Mouse (Mus musculus) midbrain, embryonic 10.5 days (tissue): ENCODE data around the gene Tfb1m. TPM values are rescaled to one million over a fixed set of nuclear protein-coding genes. Genes with fewer than 3 reads are reported as not detected.

ENCODE experiments used
- DNase-seq: peaks from one replicate; pipeline ENCODE4 v3.0.0-alpha.2; 2017; ENCODE audit warnings: low spot score
- H3K27ac ChIP-seq: fragments of 300-500 bp; sonication (generic); replicated peaks from 2 replicates; pipeline ENCODE4 v1.5.1; 2016; ENCODE audit warnings: mild to moderate bottlenecking
- H3K27me3 ChIP-seq: fragments of 300-500 bp; sonication (generic); 2 replicates; pipeline ENCODE4 v1.6.1; 2016; ENCODE audit warnings: low read depth, mild to moderate bottlenecking; ENCODE audit not compliant: poor library complexity, severe bottlenecking
- H3K36me3 ChIP-seq: fragments of 300-500 bp; sonication (generic); 2 replicates; pipeline ENCODE4 v1.6.1; 2016; ENCODE audit warnings: mild to moderate bottlenecking, moderate library complexity
- H3K4me1 ChIP-seq: fragments of 300-500 bp; sonication (generic); 2 replicates; pipeline ENCODE4 v1.6.1; 2016
- H3K4me3 ChIP-seq: fragments of 300-500 bp; sonication (generic); 2 replicates; pipeline ENCODE4 v1.5.1; 2016; ENCODE audit warnings: mild to moderate bottlenecking, moderate library complexity
- H3K9me3 ChIP-seq: fragments of 300-500 bp; sonication (generic); replicated peaks from 2 replicates; pipeline ENCODE4 v1.6.1; 2016; ENCODE audit warnings: mild to moderate bottlenecking
- WGBS: fragments of 180-500 bp; shearing (Covaris S2); methylation state at CpG from one replicate; pipeline ENCODE4 v1.1.7; 2016; 5-methylcytosine and 5-hydroxymethylcytosine counted together
- polyA plus RNA-seq: library from polyadenylated mRNA; unstranded; fragments of >200 nt; fragmentation: Nextera tagmentation; extraction: Ambion mirVana; gene quantifications from 2 replicates; pipeline ENCODE4 v1.2.1, GENCODE M21; 2016

Tfb1m gene
- polyA plus RNA-seq, result 19.9 and 21.0 TPM in 2 replicates

DNA sequence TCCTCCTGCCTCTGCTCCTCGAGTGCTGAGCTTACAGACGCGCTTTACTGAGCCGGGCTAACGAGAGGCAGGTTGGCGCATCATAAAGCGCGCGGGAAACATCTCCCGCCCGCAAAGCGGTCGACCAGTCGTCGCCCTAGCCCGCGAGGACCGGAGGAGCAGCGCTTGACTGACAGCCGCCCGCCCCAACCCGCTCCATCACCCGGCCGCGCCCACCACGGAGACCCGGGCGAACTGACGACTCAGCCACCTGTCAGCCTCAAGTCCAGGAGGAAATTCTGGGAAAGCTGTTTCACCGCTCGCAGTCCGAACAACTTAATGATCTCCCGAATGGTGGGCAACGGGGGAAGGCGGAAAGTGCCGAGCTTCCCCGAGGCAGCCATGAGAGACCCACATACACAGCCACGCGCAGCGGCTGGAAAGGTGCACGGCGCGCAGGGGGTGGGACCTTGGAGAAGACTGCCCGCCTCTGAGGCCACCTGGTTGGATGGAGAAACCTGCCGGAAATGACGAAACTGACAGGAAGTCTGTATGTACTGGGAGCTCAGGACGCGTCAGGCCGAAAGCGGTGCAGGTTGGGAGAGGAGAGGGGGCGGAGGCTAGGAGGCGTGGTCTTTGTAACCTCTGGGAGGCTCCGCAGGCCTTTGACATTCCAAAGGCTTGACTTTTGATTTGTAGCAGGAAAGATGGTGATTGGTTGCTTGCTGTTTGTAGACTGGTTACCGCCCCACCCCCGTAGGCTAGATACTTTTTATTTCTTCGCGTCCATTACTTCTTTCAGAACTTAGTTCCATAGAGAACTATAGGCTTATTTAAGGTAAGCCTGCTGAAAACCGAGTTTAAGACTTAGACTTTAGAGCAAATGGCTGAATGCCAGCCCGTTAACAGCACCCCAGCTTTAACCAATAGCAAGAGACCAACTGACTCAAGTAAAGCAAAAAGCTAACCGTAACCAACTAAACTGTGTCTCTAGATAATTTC, at the start of gene Tfb1m:
Gene Tfb1m, minus strand, starts transcription at position 451 of the 981 bp plus-strand sequence.
- WGBS, result 1% methylated on average over 60 of the region's 60 CpGs
- H3K9me3 ChIP-seq, result no peaks in the 10 kb centered on the region
- no peaks in the 10 kb centered on the region for H3K27me3 ChIP-seq

DNA sequence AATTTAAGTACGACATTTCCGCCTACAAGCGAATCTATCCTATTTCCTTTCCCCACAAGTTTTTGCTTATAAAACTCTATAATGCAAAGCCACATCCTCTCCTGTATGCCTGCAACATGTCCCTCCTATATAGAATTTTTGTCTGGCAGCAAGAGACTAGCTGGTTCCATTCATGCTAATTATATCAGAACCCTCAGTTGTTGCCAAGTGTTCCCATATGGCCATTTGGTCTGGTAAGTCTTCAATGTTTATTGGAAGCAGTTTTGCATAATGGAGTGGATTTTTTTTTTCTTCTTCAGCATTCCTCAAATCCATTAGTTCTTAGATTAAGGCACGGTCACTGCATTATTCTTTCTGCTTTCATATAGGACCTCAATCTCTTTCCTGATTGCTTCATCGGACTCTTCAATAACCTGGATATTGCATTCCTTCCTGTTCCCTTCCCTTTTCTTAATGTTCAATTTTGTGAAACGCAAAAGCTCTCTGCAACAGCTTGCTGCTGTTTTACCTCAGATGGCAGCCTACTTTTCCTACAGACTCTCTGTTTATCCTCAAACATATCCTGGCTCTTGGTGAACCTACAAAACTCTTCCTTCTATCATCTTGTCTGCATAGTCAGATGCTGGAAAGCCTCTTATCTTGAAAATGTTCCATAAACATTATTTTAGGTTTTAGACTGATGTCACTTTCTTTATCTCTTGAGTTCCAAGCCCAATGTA, 45.5 kb upstream of the Tfb1m start:
- Histone ChIP-seq H3K4me1 (peaks cover under 1% of the 10 kb centered on the region; the same call in 1 of the 2 replicates), H3K4me3 (no peak overlapping the region), H3K27me3 (no peaks in the 10 kb centered on the region), H3K9me3 (no peaks in the 10 kb centered on the region), H3K36me3 (no peaks in the 10 kb centered on the region), H3K27ac (no peak overlapping the region)
- no peak for DNase-seq
- WGBS, result 93% methylated on average over 6 of the region's 6 CpGs

More for the DNA sequence above, at the start of gene Tfb1m:
- Histone ChIP-seq H3K36me3 (no peaks in the 10 kb centered on the region), H3K4me3 (peak within 1 kb of the TSS; percentile 69), H3K4me1 (peaks cover 19% of the 10 kb centered on the region), H3K27ac (peak within 1 kb of the TSS; percentile 90)
- peak; percentile 98 for DNase-seq

DNA sequence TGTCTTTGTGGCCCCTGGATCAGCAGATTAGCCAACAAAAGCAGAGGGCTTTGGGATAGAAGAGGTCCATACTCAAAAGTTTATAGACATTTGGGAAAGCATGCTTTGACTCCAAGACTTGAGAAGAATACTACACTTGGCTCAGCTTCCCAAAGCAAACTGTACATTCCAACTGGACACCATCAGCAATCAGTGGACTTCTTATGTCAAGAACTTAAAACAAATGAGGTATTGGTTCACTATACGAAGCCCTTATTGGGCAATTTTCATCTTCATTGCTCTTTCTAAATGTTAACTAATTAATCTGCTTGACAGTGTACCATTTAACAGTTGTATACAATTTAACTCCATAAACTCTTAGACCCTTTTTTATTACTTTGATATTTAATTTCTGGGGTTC, 40.8 kb upstream of the Tfb1m start:
- Histone ChIP-seq H3K27me3 (no peaks in the 10 kb centered on the region), H3K9me3 (no peaks in the 10 kb centered on the region), H3K27ac (no peak overlapping the region), H3K4me3 (no peak overlapping the region), H3K4me1 (peaks cover 4% of the 10 kb centered on the region; the same call in 1 of the 2 replicates), H3K36me3 (no peaks in the 10 kb centered on the region)
- no peak for DNase-seq
- 82% methylated on average over 1 of the region's 1 CpGs for WGBS

DNA sequence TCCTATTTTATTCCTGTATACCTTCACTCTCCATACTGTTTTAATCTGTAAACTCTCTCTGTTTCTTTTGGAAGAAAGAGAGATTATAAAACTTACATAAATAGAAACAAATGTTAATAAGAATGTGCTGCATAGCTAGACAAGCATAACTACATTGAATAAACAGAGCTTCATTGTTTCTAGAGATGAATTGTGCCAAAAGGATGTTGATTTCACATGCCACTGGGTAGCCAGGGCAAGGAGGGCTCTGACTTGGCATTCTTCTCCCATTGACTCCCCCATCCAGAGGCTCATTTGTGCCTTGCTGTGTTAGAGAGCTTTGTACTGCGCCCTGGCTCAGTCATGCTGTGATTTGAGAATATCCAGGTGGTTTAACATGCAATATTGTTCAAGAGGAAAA, 40.3 kb upstream of the Tfb1m start:
- Histone ChIP-seq H3K4me3 (no peak overlapping the region), H3K9me3 (no peaks in the 10 kb centered on the region), H3K4me1 (peaks cover 4% of the 10 kb centered on the region; the same call in 1 of the 2 replicates), H3K27me3 (no peaks in the 10 kb centered on the region), H3K27ac (no peak overlapping the region), H3K36me3 (no peaks in the 10 kb centered on the region)
- DNase-seq, result no peak
- 87% methylated on average over 1 of the region's 1 CpGs for WGBS

DNA sequence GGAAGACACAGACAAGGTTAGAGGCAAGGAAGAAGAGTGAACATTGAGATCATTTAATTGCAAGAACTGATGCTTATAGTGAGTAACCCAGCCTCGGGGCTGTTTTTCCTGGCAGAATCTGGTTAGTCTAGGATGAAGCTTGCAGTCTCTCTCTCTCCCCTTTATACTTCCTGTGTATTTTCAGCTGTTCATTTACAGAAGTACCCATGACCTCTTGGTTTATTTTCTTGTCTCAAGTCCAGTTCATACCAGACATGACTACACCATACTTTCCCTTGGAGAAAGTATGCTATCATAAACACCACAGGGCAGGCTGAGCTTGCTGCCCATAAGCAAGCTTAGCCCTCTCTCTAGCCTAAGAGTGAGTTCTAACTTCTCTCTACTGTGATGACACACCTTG, 39.5 kb upstream of the Tfb1m start:
- WGBS, result 84% methylated on average over 1 of the region's 1 CpGs
- no peak overlapping the region for H3K27ac ChIP-seq
- DNase-seq, result no peak
- peaks cover 4% of the 10 kb centered on the region; the same call in 1 of the 2 replicates for H3K4me1 ChIP-seq
- no peaks in the 10 kb centered on the region for H3K27me3 ChIP-seq
- no peaks in the 10 kb centered on the region for H3K9me3 ChIP-seq
- H3K4me3 ChIP-seq, result no peak overlapping the region
- H3K36me3 ChIP-seq, result no peaks in the 10 kb centered on the region

DNA sequence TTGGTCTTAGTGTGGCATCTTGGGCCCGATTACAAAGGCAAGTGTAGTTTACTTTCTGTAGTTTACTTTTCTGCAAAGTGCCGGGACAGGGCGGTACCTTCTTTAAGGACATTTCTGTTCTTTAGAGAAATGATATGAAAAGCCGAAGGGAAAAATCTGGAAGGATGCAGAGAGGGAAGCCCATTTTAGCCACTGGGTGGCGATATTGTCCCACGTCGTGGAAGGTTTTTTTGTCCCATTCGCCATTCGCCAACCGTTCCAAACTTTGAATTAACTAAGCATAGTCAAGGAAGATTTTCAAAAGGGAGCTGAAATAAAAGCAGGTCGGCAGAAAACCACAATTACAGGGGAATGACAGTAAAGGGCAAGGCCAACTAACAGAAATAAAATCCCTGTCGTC, 13.3 kb upstream of the Tfb1m start:
- Histone ChIP-seq H3K27ac (no peak overlapping the region), H3K4me3 (no peak overlapping the region), H3K27me3 (no peaks in the 10 kb centered on the region), H3K9me3 (no peaks in the 10 kb centered on the region), H3K36me3 (no peaks in the 10 kb centered on the region), H3K4me1 (peaks cover 7% of the 10 kb centered on the region; the same call in 1 of the 2 replicates)
- 10% methylated on average over 12 of the region's 12 CpGs for WGBS
- peak; percentile 68 for DNase-seq

DNA sequence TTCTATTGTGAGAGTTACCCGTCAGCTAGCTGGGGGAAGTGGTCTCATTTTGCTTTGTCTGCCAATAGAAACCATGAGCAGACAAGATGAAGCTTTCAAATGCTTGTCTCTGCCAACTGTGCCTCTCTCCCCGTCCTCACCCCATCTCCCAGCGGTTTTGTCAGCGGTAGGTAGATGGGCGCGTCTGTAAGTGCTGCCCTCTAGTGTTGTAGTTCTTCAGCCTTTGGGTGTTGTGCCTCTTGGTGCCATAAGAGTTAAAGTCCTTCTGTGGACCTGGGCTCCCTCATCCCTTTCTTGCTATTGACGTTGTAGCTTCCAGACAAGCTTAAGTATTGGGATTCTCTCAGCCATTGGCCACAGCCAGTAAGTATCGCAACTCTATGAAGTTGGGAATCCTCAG, 4.8 kb upstream of the Tfb1m start:
- no peaks in the 10 kb centered on the region for H3K9me3 ChIP-seq
- H3K27me3 ChIP-seq, result no peaks in the 10 kb centered on the region
- no peak overlapping the region for H3K4me3 ChIP-seq
- H3K36me3 ChIP-seq, result no peaks in the 10 kb centered on the region
- peaks cover 8% of the 10 kb centered on the region for H3K4me1 ChIP-seq
- no peak overlapping the region for H3K27ac ChIP-seq
- no peak for DNase-seq
- 56% methylated on average over 8 of the region's 8 CpGs for WGBS

DNA sequence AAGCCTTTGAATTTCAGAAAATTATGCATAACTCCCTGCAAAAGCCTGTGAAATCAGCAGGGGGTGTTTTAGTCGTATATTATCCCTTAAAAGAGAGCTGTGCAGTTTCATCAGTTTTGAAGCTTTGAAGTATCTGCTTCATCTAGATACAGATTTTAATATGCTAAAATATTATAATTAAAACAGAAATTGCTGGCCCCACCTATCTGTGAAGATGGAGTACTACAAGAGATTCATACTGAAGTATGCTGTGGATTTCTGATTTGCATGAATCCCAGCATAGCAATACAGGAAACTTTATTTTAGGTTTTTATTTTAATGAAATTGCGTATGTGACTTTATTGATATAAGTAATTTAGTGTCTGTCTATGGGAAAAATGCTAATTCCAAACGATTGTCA, 3.0 kb upstream of the Tfb1m start:
- no peak overlapping the region for H3K27ac ChIP-seq
- H3K36me3 ChIP-seq, result no peaks in the 10 kb centered on the region
- H3K4me1 ChIP-seq, result peaks cover 19% of the 10 kb centered on the region
- no peaks in the 10 kb centered on the region for H3K9me3 ChIP-seq
- H3K4me3 ChIP-seq, result no peak overlapping the region
- DNase-seq, result no peak
- no peaks in the 10 kb centered on the region for H3K27me3 ChIP-seq
- WGBS, result 83% methylated on average over 3 of the region's 3 CpGs

DNA sequence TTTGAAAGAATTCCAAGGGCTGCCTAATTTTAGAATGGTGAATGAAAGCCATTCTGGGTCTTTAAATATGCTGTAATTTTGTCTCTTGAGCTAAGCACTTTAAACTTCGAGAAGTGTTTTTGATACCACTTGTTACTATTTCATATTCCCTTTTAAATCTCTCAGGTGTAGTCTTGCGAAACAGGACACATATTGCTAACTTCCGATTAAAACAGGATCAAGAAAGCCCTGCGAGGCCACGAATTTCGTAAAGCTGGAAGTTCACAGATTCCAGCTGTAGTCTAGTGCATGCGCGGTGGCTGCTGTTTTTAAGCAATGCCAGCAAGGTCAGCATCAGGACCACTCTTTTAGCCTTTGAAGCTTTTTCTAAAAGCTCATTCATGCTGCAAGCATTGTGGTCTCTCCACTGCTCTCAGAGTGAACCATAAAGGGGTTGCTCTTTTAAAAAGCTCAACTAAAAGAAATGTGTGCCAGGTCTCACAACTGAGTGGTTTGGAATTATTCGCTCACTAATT, 832 bp upstream of the Tfb1m start:
- Histone ChIP-seq H3K27ac (peak overlapping the region; percentile 90), H3K36me3 (no peaks in the 10 kb centered on the region)

DNA sequence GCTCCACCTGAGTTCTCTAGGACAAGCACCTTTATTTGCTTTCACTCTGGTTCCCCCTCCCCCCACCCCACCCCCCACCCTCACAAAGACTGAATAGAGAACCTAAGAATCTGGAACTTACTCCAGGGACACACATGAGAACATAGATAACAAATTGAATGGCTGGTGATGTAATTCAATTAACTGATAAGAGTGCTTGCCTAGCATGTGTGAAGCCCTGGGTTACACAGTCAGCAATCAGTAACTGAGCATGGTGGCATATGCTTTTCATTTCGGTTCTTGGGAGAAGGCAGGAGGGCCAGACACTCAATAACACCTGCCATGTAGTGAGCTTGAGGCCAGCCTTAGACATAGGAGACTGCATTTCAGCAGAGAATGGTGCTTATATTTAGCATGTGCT, 1.3 kb downstream of the Tfb1m start:
- Histone ChIP-seq H3K4me1 (peaks cover 19% of the 10 kb centered on the region), H3K36me3 (peaks cover 10% of the 10 kb centered on the region), H3K27ac (no peak overlapping the region), H3K27me3 (no peaks in the 10 kb centered on the region), H3K4me3 (peak overlapping the region; percentile 69), H3K9me3 (no peaks in the 10 kb centered on the region)
- DNase-seq, result no peak
- WGBS, result 85% methylated on average over 1 of the region's 1 CpGs

More for the DNA sequence above, 832 bp upstream of the Tfb1m start:
- H3K4me1 ChIP-seq, result peaks cover 19% of the 10 kb centered on the region
- DNase-seq, result no peak
- no peaks in the 10 kb centered on the region for H3K9me3 ChIP-seq
- no peaks in the 10 kb centered on the region for H3K27me3 ChIP-seq
- H3K4me3 ChIP-seq, result peak overlapping the region; percentile 69
- WGBS, result 74% methylated on average over 9 of the region's 9 CpGs

DNA sequence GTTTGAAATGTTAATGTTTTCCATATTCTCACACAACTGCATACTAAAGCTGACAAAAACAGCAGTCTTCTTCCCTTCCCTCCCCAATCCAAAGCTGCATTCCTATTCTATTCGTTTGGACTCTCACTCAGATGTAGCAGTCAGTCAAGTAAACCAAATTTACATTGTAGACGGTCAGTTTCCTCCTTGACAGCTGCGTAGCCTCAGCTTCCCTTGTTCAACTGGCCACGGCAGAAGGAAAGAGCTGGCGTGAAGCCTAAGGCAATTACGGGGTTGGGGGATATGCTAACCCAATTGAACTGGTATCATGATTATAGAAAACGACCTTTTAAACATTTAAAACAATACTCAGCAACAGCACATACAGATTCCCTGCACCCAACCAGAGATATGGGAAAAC, 9.9 kb downstream of the Tfb1m start:
- WGBS, result 84% methylated on average over 7 of the region's 7 CpGs
- H3K36me3 ChIP-seq, result peaks cover 21% of the 10 kb centered on the region

DNA sequence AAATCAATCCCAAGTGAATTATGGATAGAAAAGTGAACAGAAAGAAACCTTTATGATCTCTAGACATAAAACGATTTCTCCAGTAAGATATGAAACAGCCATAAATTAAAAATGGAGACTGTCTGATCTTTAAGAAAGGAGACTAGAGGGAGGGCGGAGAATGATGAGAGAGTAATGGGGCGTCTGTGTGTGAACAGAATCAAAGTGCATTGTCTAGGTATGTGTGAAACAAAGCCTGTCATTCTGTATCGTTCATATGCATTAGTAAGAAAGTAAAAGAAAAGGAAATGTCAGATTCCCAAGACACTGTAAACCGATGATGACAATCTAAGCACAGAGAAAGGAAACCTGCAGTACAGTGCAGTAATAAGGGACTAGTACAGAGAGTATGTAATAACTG, 16.5 kb downstream of the Tfb1m start:
- Histone ChIP-seq H3K4me3 (no peak overlapping the region), H3K9me3 (no peaks in the 10 kb centered on the region), H3K27me3 (no peaks in the 10 kb centered on the region), H3K4me1 (no peaks in the 10 kb centered on the region), H3K27ac (no peak overlapping the region), H3K36me3 (peaks cover 23% of the 10 kb centered on the region)
- 86% methylated on average over 5 of the region's 5 CpGs for WGBS
- DNase-seq, result no peak

More for the DNA sequence above, 9.9 kb downstream of the Tfb1m start:
- no peak for DNase-seq
- Histone ChIP-seq H3K4me3 (no peak overlapping the region), H3K4me1 (no peaks in the 10 kb centered on the region), H3K9me3 (no peaks in the 10 kb centered on the region), H3K27ac (no peak overlapping the region), H3K27me3 (no peaks in the 10 kb centered on the region)
